Mouse (Mus musculus): ENCODE measurements at regions not wholly inside any gene's neighbourhood (a gene's known extent, or its start where the extent isn't known, plus 50 kb on each side); places are given as distances from the start of the nearest gene placed in this dataset.

GRCm38 (mm10) chr1:184378665-184379064, 344.6 kb upstream of the 1700056E22Rik start:
- H3K9me3 ChIP-seq (replicated peaks; ENCODE audit: insufficient read depth, low read length), result no peaks in the 10 kb centered on the region
- no peak overlapping the region for H3K4me3 ChIP-seq (ENCODE audit: control insufficient read depth in 1 of 2, insufficient read depth in 1 of 2, low read depth in 2 of 2, low read length in 2 of 2)
- TF ChIP-seq TAL1 (IDR thresholded peaks at IDR 0.05; ENCODE audit: low read length) (no peak), EP300 (IDR thresholded peaks at IDR 0.05; ENCODE audit: low read depth in 1 of 2, low read length in 2 of 2) (no peak), CHD2 (IDR thresholded peaks at IDR 0.05; ENCODE audit: low read length) (no peak), GATA1 (IDR thresholded peaks at IDR 0.05; ENCODE audit: low read depth, low read length) (no peak), POLR2A (IDR thresholded peaks at IDR 0.05; ENCODE audit: control insufficient read depth in 1 of 2, insufficient read depth in 1 of 2, low read depth in 1 of 2, low read length in 2 of 2, poor library complexity in 1 of 2) (no peak), JUND (IDR thresholded peaks at IDR 0.05; ENCODE audit: low read depth, low read length) (no peak), USF1 (IDR thresholded peaks at IDR 0.05; ENCODE audit: low read depth, low read length) (no peak), ETS1 (IDR thresholded peaks at IDR 0.05; ENCODE audit: low read depth, low read length) (no peak), SMC3 (IDR thresholded peaks at IDR 0.05; ENCODE audit: low read depth, low read length) (no peak; the same call in 1 of the 2 replicates), MAFK (IDR thresholded peaks at IDR 0.05; ENCODE audit: borderline replicate concordance, low read depth, low read length) (no peak), POLR2AphosphoS5 (IDR thresholded peaks at IDR 0.05; ENCODE audit: borderline replicate concordance, low read depth, low read length) (no peak), BHLHE40 (IDR thresholded peaks at IDR 0.05; ENCODE audit: borderline replicate concordance, low read depth, low read length) (no peak), MYC (IDR thresholded peaks at IDR 0.05; ENCODE audit: low read depth, low read length) (no peak), RCOR1 (IDR thresholded peaks at IDR 0.05; ENCODE audit: low read depth, low read length) (no peak), E2F4 (IDR thresholded peaks at IDR 0.05; ENCODE audit: borderline replicate concordance, low read depth, low read length) (no peak), ZMIZ1 (IDR thresholded peaks at IDR 0.05; ENCODE audit: low read depth, low read length) (no peak), NRF1 (IDR thresholded peaks at IDR 0.05; ENCODE audit: insufficient read depth, low read depth, low read length, poor library complexity, severe bottlenecking) (no peak)
- no peak overlapping the region for H3K9ac ChIP-seq (ENCODE audit: control insufficient read depth, low read depth, low read length, poor library complexity, severe bottlenecking)
- H3K27me3 ChIP-seq (ENCODE audit: control insufficient read depth in 1 of 2, insufficient read depth in 2 of 2, low read length in 2 of 2), result no peaks in the 10 kb centered on the region
- H3K27ac ChIP-seq (ENCODE audit: control insufficient read depth, low read depth, low read length), result no peak overlapping the region
- peak; percentile 4 for DNase-seq (ENCODE audit: low read depth, low spot score)
- H3K4me1 ChIP-seq (ENCODE audit: control insufficient read depth in 1 of 2, insufficient read depth in 2 of 2, low read length in 2 of 2), result no peaks in the 10 kb centered on the region
- H3K79me2 ChIP-seq (ENCODE audit: control insufficient read depth, insufficient read depth, low read length, poor library complexity), result no peaks in the 10 kb centered on the region
- H3K36me3 ChIP-seq (ENCODE audit: control insufficient read depth in 1 of 2, insufficient read depth in 2 of 2, low read length in 2 of 2), result no peaks in the 10 kb centered on the region

GRCm38 (mm10) chr1:184365026-184365425, 330.9 kb upstream of the 1700056E22Rik start:
- Histone ChIP-seq H3K4me1 (ENCODE audit: control insufficient read depth in 1 of 2, insufficient read depth in 2 of 2, low read length in 2 of 2) (no peaks in the 10 kb centered on the region), H3K9ac (ENCODE audit: control insufficient read depth, low read depth, low read length, poor library complexity, severe bottlenecking) (no peak overlapping the region), H3K79me2 (ENCODE audit: control insufficient read depth, insufficient read depth, low read length, poor library complexity) (no peaks in the 10 kb centered on the region), H3K36me3 (ENCODE audit: control insufficient read depth in 1 of 2, insufficient read depth in 2 of 2, low read length in 2 of 2) (no peaks in the 10 kb centered on the region), H3K27ac (ENCODE audit: control insufficient read depth, low read depth, low read length) (no peak overlapping the region), H3K4me3 (ENCODE audit: control insufficient read depth in 1 of 2, insufficient read depth in 1 of 2, low read depth in 2 of 2, low read length in 2 of 2) (no peak overlapping the region), H3K9me3 (replicated peaks; ENCODE audit: insufficient read depth, low read length) (no peaks in the 10 kb centered on the region), H3K27me3 (ENCODE audit: control insufficient read depth in 1 of 2, insufficient read depth in 2 of 2, low read length in 2 of 2) (no peaks in the 10 kb centered on the region)
- no peak for DNase-seq (ENCODE audit: low read depth, low spot score)
- no peak for TF ChIP-seq EP300 (IDR thresholded peaks at IDR 0.05; ENCODE audit: low read depth in 1 of 2, low read length in 2 of 2)
- TF ChIP-seq POLR2AphosphoS2 (IDR thresholded peaks at IDR 0.05; ENCODE audit: low read length), result no peak
- no peak for TF ChIP-seq USF1 (IDR thresholded peaks at IDR 0.05; ENCODE audit: low read depth, low read length)
- TF ChIP-seq MEF2A (IDR thresholded peaks at IDR 0.05; ENCODE audit: extremely low read depth, insufficient replicate concordance, low read depth, low read length, poor library complexity, severe bottlenecking), result no peak
- TF ChIP-seq SMC3 (IDR thresholded peaks at IDR 0.05; ENCODE audit: low read depth, low read length), result no peak
- TF ChIP-seq UBTF (IDR thresholded peaks at IDR 0.05; ENCODE audit: borderline replicate concordance, insufficient read depth, low read depth, low read length), result no peak
- no peak for TF ChIP-seq ELF1 (IDR thresholded peaks at IDR 0.05; ENCODE audit: low read depth, low read length)
- TF ChIP-seq POLR2A (IDR thresholded peaks at IDR 0.05; ENCODE audit: control insufficient read depth in 1 of 2, insufficient read depth in 1 of 2, low read depth in 1 of 2, low read length in 2 of 2, poor library complexity in 1 of 2), result no peak
- TF ChIP-seq CTCF (IDR thresholded peaks at IDR 0.05 in 2 of 3, conservative IDR thresholded peaks at IDR 0.05 in 1 of 3; ENCODE audit: control insufficient read depth in 1 of 3, insufficient read depth in 1 of 3, low read depth in 2 of 3, low read length in 3 of 3, poor library complexity in 1 of 3, severe bottlenecking in 1 of 3), result no peak

Measured in MEL (cell line).